Mouse (Mus musculus) adrenal gland, adult 18-20 months (tissue): ENCODE data around the gene Gm21304. TPM values are rescaled to one million over a fixed set of nuclear protein-coding genes. Genes with fewer than 3 reads are reported as not detected.
"Not testable (repeated sequence)": the region's sequence is repeated elsewhere in the genome, so short reads cannot be mapped to it uniquely, and the experiment has no call there.

Source experiments
- DNase-seq, 2 experiments: peaks; one replicate each; pipeline ENCODE4 v3.0.0; 2021 to 2022; ENCODE audit warnings: low spot score in 2 of 2
- long read RNA-seq, 2 experiments: library from polyadenylated mRNA; stranded (forward); transcript quantifications; one replicate each; pipeline ENCODE4 v2.0.0; 2021
- total RNA-seq, 2 experiments: library from RNA; stranded (reverse); gene quantifications; 1 replicate in 1 of 2; 2 replicates in 1 of 2; pipeline ENCODE4 v1.2.3; 2021

Gm21304 gene
- not detected for total RNA-seq
- long read RNA-seq, experiment 1 = 0 reads
- long read RNA-seq, experiment 2 = 0 reads

DNA sequence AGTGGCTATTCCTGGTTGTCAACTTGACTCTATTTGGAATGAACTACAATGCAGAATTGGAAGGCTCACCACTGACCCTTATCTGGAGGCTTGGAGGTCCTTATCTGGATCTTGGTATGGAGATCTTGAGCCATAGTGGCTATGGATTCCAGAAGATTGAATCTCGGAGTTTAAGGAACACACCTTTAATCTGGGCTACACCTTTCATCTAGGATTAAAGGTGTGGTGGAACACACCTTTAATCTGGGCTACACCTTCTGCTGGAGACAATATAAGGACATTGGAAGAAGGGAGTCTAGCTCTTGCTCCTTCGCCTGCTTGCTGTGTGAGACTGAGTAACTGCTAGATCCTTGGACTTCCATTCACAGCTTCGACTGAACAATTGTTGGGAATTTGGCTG is at the start of gene Gm21304:
Gene Gm21304 (plus strand): TSS at position 301 of the 400 bp plus-strand sequence.
- DNase-seq = not testable (repeated sequence)

DNA sequence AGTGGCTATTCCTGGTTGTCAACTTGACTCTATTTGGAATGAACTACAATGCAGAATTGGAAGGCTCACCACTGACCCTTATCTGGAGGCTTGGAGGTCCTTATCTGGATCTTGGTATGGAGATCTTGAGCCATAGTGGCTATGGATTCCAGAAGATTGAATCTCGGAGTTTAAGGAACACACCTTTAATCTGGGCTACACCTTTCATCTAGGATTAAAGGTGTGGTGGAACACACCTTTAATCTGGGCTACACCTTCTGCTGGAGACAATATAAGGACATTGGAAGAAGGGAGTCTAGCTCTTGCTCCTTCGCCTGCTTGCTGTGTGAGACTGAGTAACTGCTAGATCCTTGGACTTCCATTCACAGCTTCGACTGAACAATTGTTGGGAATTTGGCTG is 25.6 kb upstream of the Gm21304 start, which contains the start of gene Gm21293:
Gene Gm21293 (plus strand): TSS at position 301 of the 400 bp plus-strand sequence.
- not testable (repeated sequence) for DNase-seq

- DNase-seq = not testable (repeated sequence)
Observed at GRCm38 (mm10) chr10:104151197-104151596, 17.1 kb upstream of the Gm21304 start, which contains the start of gene Gm6763. Gene Gm6763 (plus strand): TSS chr10:104151497.

DNA sequence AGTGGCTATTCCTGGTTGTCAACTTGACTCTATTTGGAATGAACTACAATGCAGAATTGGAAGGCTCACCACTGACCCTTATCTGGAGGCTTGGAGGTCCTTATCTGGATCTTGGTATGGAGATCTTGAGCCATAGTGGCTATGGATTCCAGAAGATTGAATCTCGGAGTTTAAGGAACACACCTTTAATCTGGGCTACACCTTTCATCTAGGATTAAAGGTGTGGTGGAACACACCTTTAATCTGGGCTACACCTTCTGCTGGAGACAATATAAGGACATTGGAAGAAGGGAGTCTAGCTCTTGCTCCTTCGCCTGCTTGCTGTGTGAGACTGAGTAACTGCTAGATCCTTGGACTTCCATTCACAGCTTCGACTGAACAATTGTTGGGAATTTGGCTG is 8.6 kb upstream of the Gm21304 start, which contains the start of gene Gm8764:
Gene Gm8764 (plus strand): TSS at position 301 of the 400 bp plus-strand sequence.
- not testable (repeated sequence) for DNase-seq

DNA sequence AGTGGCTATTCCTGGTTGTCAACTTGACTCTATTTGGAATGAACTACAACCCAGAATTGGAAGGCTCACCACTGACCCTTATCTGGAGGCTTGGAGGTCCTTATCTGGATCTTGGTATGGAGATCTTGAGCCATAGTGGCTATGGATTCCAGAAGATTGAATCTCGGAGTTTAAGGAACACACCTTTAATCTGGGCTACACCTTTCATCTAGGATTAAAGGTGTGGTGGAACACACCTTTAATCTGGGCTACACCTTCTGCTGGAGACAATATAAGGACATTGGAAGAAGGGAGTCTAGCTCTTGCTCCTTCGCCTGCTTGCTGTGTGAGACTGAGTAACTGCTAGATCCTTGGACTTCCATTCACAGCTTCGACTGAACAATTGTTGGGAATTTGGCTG is 8.4 kb downstream of the Gm21304 start, which contains the start of gene Gm21312:
Gene Gm21312 (plus strand): TSS at position 301 of the 400 bp plus-strand sequence.
- not testable (repeated sequence) for DNase-seq

- not testable (repeated sequence) for DNase-seq
Observed at GRCm38 (mm10) chr10:104185233-104185632, 16.9 kb downstream of the Gm21304 start, which contains the start of gene Gm20765. Gene Gm20765 (plus strand): TSS chr10:104185533.

DNA sequence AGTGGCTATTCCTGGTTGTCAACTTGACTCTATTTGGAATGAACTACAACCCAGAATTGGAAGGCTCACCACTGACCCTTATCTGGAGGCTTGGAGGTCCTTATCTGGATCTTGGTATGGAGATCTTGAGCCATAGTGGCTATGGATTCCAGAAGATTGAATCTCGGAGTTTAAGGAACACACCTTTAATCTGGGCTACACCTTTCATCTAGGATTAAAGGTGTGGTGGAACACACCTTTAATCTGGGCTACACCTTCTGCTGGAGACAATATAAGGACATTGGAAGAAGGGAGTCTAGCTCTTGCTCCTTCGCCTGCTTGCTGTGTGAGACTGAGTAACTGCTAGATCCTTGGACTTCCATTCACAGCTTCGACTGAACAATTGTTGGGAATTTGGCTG is 25.4 kb downstream of the Gm21304 start, which contains the start of gene Gm4340:
Gene Gm4340 (plus strand): TSS at position 301 of the 400 bp plus-strand sequence.
- not testable (repeated sequence) for DNase-seq

DNA sequence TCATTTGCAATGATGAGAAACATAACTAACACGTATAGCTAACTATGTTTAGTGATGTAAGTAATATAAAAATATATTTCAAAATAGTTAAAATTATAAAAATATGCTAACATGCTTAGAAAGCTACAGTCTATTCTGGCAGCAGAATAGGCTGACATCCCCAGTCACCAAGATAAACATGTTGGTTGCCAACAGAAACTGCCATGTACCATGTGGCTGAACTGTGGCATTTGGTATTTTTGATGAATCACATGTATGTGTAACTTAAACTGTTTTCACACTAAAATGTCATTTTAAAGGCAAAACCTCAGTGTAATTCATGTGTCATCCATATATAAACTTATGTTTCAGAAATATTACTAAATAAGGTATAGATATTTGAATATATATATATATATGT is 41.3 kb downstream of the Gm21304 start:
- DNase-seq = no peak

DNA sequence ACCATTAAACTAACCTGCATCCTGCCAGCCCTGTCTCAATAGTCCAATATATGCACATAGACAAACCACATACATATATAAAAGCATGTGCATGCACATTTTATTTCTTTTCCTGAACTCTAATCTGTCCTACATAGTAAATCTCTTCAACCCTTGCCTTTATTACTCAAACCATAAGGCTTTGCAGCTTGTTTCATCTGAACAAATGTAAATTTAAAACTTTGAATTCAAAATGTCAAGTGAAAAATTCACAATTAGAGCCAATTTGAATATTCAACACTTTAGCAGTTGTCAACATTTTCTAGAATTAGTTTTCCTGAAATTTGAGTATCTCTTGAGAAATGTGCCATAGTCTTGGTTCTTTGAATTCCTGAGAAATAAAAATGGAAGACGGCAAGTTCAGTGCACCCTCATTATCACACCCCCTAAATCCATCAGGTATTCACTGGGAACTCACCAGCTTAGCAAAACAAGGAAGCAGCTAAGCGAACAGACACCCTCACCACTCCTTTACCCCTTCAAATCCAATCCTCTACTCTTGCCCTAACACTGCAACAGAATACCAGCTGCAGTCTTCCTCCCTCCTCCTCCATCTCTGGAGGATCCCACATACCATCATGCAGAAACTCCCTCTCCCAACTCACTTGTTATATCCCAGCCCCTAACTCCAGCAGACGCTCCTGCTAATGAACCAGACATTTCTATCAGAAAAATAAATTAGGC is 42.1 kb downstream of the Gm21304 start:
- DNase-seq = no peak

DNA sequence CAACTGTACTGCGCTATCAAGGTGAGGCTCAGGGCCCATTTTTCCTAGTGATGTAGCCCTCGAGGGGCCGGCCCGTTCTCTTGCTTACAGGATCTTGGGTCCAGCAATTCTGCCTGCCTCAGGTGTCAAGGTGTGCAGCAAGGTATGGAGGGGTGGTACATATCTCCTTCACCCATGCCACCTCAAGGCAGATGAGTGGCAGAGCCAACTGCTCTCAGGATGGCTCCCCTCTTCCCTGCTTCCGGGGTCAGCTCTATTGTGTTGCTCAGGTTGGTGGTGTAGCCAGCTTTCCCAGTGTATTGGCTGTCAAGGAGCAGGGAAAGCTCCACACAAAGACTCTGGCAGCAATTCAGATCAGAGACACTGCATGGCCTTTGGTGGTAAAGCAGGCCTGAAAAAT is 46.2 kb downstream of the Gm21304 start:
- no peak for DNase-seq

Other genes starting within 250 kb of the Gm21304 start
- not detected for gene Gm21293, start 25.5 kb upstream of the Gm21304 start, total RNA-seq
- not detected for gene Gm6763, start 17.0 kb upstream of the Gm21304 start, total RNA-seq
- gene Gm8764, start 8.5 kb upstream of the Gm21304 start, total RNA-seq = not detected
- not detected for gene Gm21312, start 8.5 kb downstream of the Gm21304 start, total RNA-seq
- not detected for gene Gm20765, start 17.0 kb downstream of the Gm21304 start, total RNA-seq
- gene Gm4340, start 25.5 kb downstream of the Gm21304 start, total RNA-seq = not detected